In the genomic region with DNA sequence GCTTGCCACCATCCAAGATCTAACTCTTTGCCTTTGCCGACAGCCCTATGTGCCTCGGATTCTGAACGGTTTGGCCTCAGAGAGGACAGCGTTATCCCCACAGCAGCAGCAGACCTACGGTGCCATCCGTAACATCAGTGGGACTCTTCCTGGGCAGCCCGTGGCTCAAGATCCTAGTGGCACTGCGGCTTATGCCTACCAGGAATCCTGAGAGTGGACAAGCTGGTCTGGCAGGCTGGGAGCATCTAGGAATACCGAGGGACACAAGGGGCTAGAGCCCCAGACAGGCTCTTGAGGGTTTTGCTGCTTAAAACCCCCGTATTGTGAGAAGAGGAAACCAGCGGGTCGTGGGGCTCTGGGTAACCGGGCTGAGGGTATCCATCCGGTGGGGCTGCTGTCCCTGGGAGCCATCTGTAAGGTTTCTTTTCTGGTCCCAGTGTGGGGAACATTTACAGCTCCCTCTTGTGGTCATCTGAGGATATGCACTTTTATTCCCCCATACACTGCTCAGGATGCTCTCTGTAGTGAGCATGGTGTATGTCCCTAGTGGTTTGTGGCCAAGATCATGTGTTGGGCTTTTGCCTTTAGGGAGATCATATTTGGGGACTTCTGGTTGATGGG, we compare ENCODE assay signal across 8 mouse cellular contexts. TPM values are rescaled to one million over a fixed set of nuclear protein-coding genes. Genes with fewer than 3 reads are reported as not detected.
DNase-seq lines count a peak whose midpoint lies in the region; ATAC-seq and TF ChIP-seq lines count a peak whose summit lies in the region.

No protein-coding gene starts in this region.

- H3K9me3 ChIP-seq in hindbrain, embryonic 10.5 days = no peaks in the 10 kb centered on the region
- no peaks in the 10 kb centered on the region for H3K9me3 ChIP-seq in hindbrain, embryonic 13.5 days
- no peaks in the 10 kb centered on the region for H3K9me3 ChIP-seq in forebrain, embryonic 13.5 days (replicated peaks)

- TF ChIP-seq POLR2A in lung, adult 2 months (IDR thresholded peaks at IDR 0.05; ENCODE audit: borderline replicate concordance, extremely low read depth, low read depth, low read length) = no peak

- TF ChIP-seq CTCF in lung, adult 2 months (IDR thresholded peaks at IDR 0.05; ENCODE audit: insufficient read depth, low read length) = peak; percentile 22; the same call in 1 of the 2 replicates

- H3K4me2 ChIP-seq in hindbrain, embryonic 13.5 days = no peak overlapping the region
- no peak overlapping the region for H3K4me2 ChIP-seq in forebrain, embryonic 13.5 days

- H3K27ac ChIP-seq in hindbrain, embryonic 10.5 days = no peak overlapping the region
- no peak overlapping the region for H3K27ac ChIP-seq in hindbrain, embryonic 13.5 days
- no peak overlapping the region for H3K27ac ChIP-seq in forebrain, embryonic 13.5 days

- WGBS in hindbrain, embryonic 10.5 days = 64% methylated on average over 14 of the region's 14 CpGs
- WGBS in hindbrain, embryonic 13.5 days = 68% methylated on average over 14 of the region's 14 CpGs
- 59% methylated on average over 14 of the region's 14 CpGs for WGBS in forebrain, embryonic 13.5 days
- 56% methylated on average over 14 of the region's 14 CpGs for WGBS in lung, adult 2 months

- no peaks in the 10 kb centered on the region for H3K36me3 ChIP-seq in hindbrain, embryonic 10.5 days
- no peaks in the 10 kb centered on the region for H3K36me3 ChIP-seq in hindbrain, embryonic 13.5 days
- no peaks in the 10 kb centered on the region for H3K36me3 ChIP-seq in forebrain, embryonic 13.5 days (ENCODE audit: poor library complexity, severe bottlenecking)

- intact Hi-C loops in gastrocnemius, postnatal 14 days (cut with DNase I; ENCODE audit: low total_unique reads) = no loop called here

- no peaks in the 10 kb centered on the region for H3K27me3 ChIP-seq in hindbrain, embryonic 10.5 days (ENCODE audit: insufficient read depth, poor library complexity, severe bottlenecking)
- H3K27me3 ChIP-seq in hindbrain, embryonic 13.5 days = no peaks in the 10 kb centered on the region
- H3K27me3 ChIP-seq in forebrain, embryonic 13.5 days = no peaks in the 10 kb centered on the region

- H3K9ac ChIP-seq in hindbrain, embryonic 13.5 days = no peak overlapping the region
- no peak overlapping the region for H3K9ac ChIP-seq in forebrain, embryonic 13.5 days

- ATAC-seq in hindbrain, embryonic 13.5 days (ENCODE audit: low FRiP score) = no peak
- peak; percentile 55 for ATAC-seq in activated CD4-positive, CD25-positive, alpha-beta regulatory T cell, adult 4 months
- peak; percentile 77; the same call in 1 of the 2 replicates for ATAC-seq in forebrain, embryonic 13.5 days

- DNase-seq in hindbrain, embryonic 10.5 days (ENCODE audit: low spot score) = peak; percentile 55
- peak; percentile 64 for DNase-seq in kidney, adult 9 months
- peak; percentile 32 for DNase-seq in lung, adult 2 months
- peak; percentile 84 for DNase-seq in retina, postnatal 1 day
- no peak for DNase-seq in gastrocnemius, postnatal 14 days

- 0 out of 2 replicates have a peak, but pooled peaks cover 12% of the 10 kb centered on the region for H3K4me1 ChIP-seq in hindbrain, embryonic 10.5 days (replicated peaks)
- no peaks in the 10 kb centered on the region for H3K4me1 ChIP-seq in hindbrain, embryonic 13.5 days (replicated peaks)
- H3K4me1 ChIP-seq in forebrain, embryonic 13.5 days = no peaks in the 10 kb centered on the region
- no peaks in the 10 kb centered on the region for H3K4me1 ChIP-seq in lung, adult 2 months (ENCODE audit: control insufficient read depth, insufficient read depth, low read length)

- H3K4me3 ChIP-seq in hindbrain, embryonic 10.5 days = no peak overlapping the region
- no peak overlapping the region for H3K4me3 ChIP-seq in hindbrain, embryonic 13.5 days
- no peak overlapping the region for H3K4me3 ChIP-seq in forebrain, embryonic 13.5 days
- H3K4me3 ChIP-seq in lung, adult 2 months (replicated peaks; ENCODE audit: extremely low read depth, low read depth, low read length) = no peak overlapping the region

RNA-seq across cellular contexts. Expression of a gene that starts 32.1 kb away (rescaled TPM):
- 3.0 and 3.4 TPM in 2 replicates for polyA plus RNA-seq in hindbrain, embryonic 10.5 days (2016; fragmentation: Nextera tagmentation; extraction: Ambion mirVana)
- polyA plus RNA-seq in hindbrain, embryonic 13.5 days (2015; fragmentation: Nextera tagmentation; extraction: Ambion mirVana) = 1.5 and 1.8 TPM in 2 replicates
- polyA plus RNA-seq in activated CD4-positive, CD25-positive, alpha-beta regulatory T cell, adult 4 months (2017; shearing (Covaris generic)) = 10 to 100 TPM; 13.5 to 13.7 TPM
- 0.88 and 1.4 TPM in 2 replicates for polyA plus RNA-seq in forebrain, embryonic 13.5 days (2015; fragmentation: Nextera tagmentation; extraction: Ambion mirVana)
- polyA plus RNA-seq in lung, adult 2 months (2012; rRNA removed) = 70.4 and 81.7 TPM in 2 replicates
- 10 to 100 TPM; 11.9 to 12.5 TPM for total RNA-seq in gastrocnemius, postnatal 14 days (2021)

RNA-seq across cellular contexts. Expression of a gene that starts 39.4 kb away (rescaled TPM):
- 0.71 and 0.78 TPM in 2 replicates for polyA plus RNA-seq in hindbrain, embryonic 10.5 days (2016; fragmentation: Nextera tagmentation; extraction: Ambion mirVana)
- 0.23 and 0.58 TPM in 2 replicates for polyA plus RNA-seq in hindbrain, embryonic 13.5 days (2015; fragmentation: Nextera tagmentation; extraction: Ambion mirVana)
- not detected for polyA plus RNA-seq in activated CD4-positive, CD25-positive, alpha-beta regulatory T cell, adult 4 months (2017; shearing (Covaris generic))
- polyA plus RNA-seq in forebrain, embryonic 13.5 days (2015; fragmentation: Nextera tagmentation; extraction: Ambion mirVana) = not detected in 2 replicates
- 11.4 and 11.5 TPM in 2 replicates for polyA plus RNA-seq in lung, adult 2 months (2012; rRNA removed)
- under 1 TPM; 0.44 to 0.53 TPM for total RNA-seq in gastrocnemius, postnatal 14 days (2021)

RNA-seq across cellular contexts. Expression of a gene that starts 46.5 kb away (rescaled TPM):
- polyA plus RNA-seq in hindbrain, embryonic 10.5 days (2016; fragmentation: Nextera tagmentation; extraction: Ambion mirVana) = 0.86 and 1.5 TPM in 2 replicates
- 3.3 and 4.8 TPM in 2 replicates for polyA plus RNA-seq in hindbrain, embryonic 13.5 days (2015; fragmentation: Nextera tagmentation; extraction: Ambion mirVana)
- 100 to 1,000 TPM; 125 to 176 TPM for polyA plus RNA-seq in activated CD4-positive, CD25-positive, alpha-beta regulatory T cell, adult 4 months (2017; shearing (Covaris generic))
- 1.3 and 1.7 TPM in 2 replicates for polyA plus RNA-seq in forebrain, embryonic 13.5 days (2015; fragmentation: Nextera tagmentation; extraction: Ambion mirVana)
- polyA plus RNA-seq in lung, adult 2 months (2012; rRNA removed) = 116 and 142 TPM in 2 replicates
- total RNA-seq in gastrocnemius, postnatal 14 days (2021) = 10 to 100 TPM; 13.5 to 16.4 TPM

Comparison
In these comparisons a context has a peak if more than half of its experiments do, and no peak if none do; other contexts are left out.
1. RNA of a gene that starts 46.5 kb away (polyA plus RNA-seq): 125 to 176 TPM in activated CD4-positive, CD25-positive, alpha-beta regulatory T cell, adult 4 months and 116 to 142 TPM in lung, adult 2 months; 3.3 to 4.8 TPM in hindbrain, embryonic 13.5 days, 1.3 to 1.7 TPM in forebrain, embryonic 13.5 days and 0.86 to 1.5 TPM in hindbrain, embryonic 10.5 days; every median in the first group is over 10 times any median in the second.